Mouse (Mus musculus): ENCODE data around the gene Agap2.

GRCm38 (mm10) chr10:127033301-127033741, 41.8 kb upstream of the Agap2 start:
- TF ChIP-seq POLR2A (IDR thresholded peaks at IDR 0.05; ENCODE audit: low read depth, low read length), result no peak
- no peak for TF ChIP-seq CTCF (IDR thresholded peaks at IDR 0.05; ENCODE audit: extremely low read depth, insufficient read depth, insufficient read length, insufficient replicate concordance)
